Mouse (Mus musculus): ENCODE data around the gene Rtn2. TPM values are rescaled to one million over a fixed set of nuclear protein-coding genes. Genes with fewer than 3 reads are reported as not detected.

Gene Rtn2
- polyA plus RNA-seq, 1 experiment from 2014 or later: 27.4 TPM

DNA sequence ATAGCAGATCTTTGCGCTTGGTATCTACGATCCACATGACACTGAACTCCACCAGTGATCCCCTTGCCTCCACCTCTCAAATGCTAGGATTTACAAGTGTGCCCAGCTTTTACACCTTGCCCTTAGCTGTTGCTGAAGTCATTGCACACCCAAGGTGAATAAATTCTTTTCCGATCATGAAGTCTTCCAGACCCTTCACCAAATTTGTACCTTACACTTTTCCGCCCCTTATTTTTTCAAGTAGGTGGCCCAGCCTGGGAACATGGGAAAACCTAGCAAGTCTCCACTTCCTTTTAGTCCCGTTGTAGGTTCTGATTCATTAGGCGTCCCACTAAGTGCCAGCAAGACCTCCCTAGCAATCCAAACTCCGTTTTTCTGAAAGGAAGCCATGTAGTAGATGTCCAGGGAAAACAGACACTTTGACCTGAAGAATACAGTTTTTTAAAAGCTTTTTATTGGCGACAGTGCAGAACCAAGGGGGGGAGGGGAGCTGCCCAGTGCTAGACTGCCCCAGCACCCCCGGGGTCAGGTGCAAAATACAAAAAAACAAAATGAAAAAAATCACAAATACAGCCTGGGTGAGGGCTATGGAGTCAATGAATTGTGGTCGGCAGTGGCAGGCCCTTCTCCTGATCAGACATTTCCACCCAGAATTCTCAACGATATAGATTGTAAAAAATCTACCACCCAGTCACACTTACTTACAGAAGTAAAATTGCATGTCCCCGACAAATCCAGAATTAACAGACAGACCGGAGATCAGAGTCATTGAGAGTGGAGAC, 20.0 kb downstream of the Rtn2 start:
- Histone ChIP-seq H3K9ac (ENCODE audit: low read length) (no peak overlapping the region), H3K4me2 (ENCODE audit: low read depth, low read length) (no peak overlapping the region), H3K9me3 (replicated peaks; ENCODE audit: control insufficient read depth, low read length) (no peaks in the 10 kb centered on the region), H3K27ac (ENCODE audit: low read length) (no peak overlapping the region), H3K36me3 (ENCODE audit: control insufficient read depth, insufficient read depth) (no peaks in the 10 kb centered on the region), H3K4me1 (ENCODE audit: control insufficient read depth, insufficient read depth, low read length) (peaks cover 25% of the 10 kb centered on the region), H3K27me3 (ENCODE audit: control insufficient read depth, insufficient read depth, low read length) (peaks cover 50% of the 10 kb centered on the region), H3K4me3 (ENCODE audit: low read length) (no peak overlapping the region)
- ATAC-seq (replicated peaks; ENCODE audit: extremely low read depth, insufficient read depth, low FRiP score): no peak
- WGBS: 51% methylated on average over 13 of the region's 13 CpGs

GRCm38 (mm10) chr7:19303046-19303305, 20.6 kb downstream of the Rtn2 start:
- H3K27ac ChIP-seq (ENCODE audit: low read length): no peak overlapping the region
- no peak overlapping the region for H3K9ac ChIP-seq (ENCODE audit: low read length)
- H3K4me3 ChIP-seq (ENCODE audit: low read length): no peak overlapping the region
- ATAC-seq (replicated peaks; ENCODE audit: extremely low read depth, insufficient read depth, low FRiP score): no peak
- WGBS: 85% methylated on average over 12 of the region's 12 CpGs
- H3K4me1 ChIP-seq (ENCODE audit: control insufficient read depth, insufficient read depth, low read length): peaks cover 31% of the 10 kb centered on the region
- no peaks in the 10 kb centered on the region for H3K9me3 ChIP-seq (replicated peaks; ENCODE audit: control insufficient read depth, low read length)
- H3K27me3 ChIP-seq (ENCODE audit: control insufficient read depth, insufficient read depth, low read length): peaks cover 50% of the 10 kb centered on the region
- H3K36me3 ChIP-seq (ENCODE audit: control insufficient read depth, insufficient read depth): no peaks in the 10 kb centered on the region
- H3K4me2 ChIP-seq (ENCODE audit: low read depth, low read length): no peak overlapping the region

- peaks cover 50% of the 10 kb centered on the region for H3K27me3 ChIP-seq (ENCODE audit: control insufficient read depth, insufficient read depth, low read length)
- H3K4me3 ChIP-seq (ENCODE audit: low read length): peak overlapping the region; percentile 55
- H3K9me3 ChIP-seq (replicated peaks; ENCODE audit: control insufficient read depth, low read length): no peaks in the 10 kb centered on the region
- no peak for ATAC-seq (replicated peaks; ENCODE audit: extremely low read depth, insufficient read depth, low FRiP score)
- H3K9ac ChIP-seq (ENCODE audit: low read length): peak overlapping the region; percentile 61; the same call in 1 of the 2 replicates
- peaks cover 31% of the 10 kb centered on the region for H3K4me1 ChIP-seq (ENCODE audit: control insufficient read depth, insufficient read depth, low read length)
- H3K36me3 ChIP-seq (ENCODE audit: control insufficient read depth, insufficient read depth): no peaks in the 10 kb centered on the region
- peak overlapping the region; percentile 77 for H3K4me2 ChIP-seq (ENCODE audit: low read depth, low read length)
- under 1% methylated on average over 16 of the region's 16 CpGs for whole genome bisulfite sequencing
- H3K27ac ChIP-seq (ENCODE audit: low read length): no peak overlapping the region
Observed at GRCm38 (mm10) chr7:19303770-19304169, 21.3 kb downstream of the Rtn2 start.

DNA sequence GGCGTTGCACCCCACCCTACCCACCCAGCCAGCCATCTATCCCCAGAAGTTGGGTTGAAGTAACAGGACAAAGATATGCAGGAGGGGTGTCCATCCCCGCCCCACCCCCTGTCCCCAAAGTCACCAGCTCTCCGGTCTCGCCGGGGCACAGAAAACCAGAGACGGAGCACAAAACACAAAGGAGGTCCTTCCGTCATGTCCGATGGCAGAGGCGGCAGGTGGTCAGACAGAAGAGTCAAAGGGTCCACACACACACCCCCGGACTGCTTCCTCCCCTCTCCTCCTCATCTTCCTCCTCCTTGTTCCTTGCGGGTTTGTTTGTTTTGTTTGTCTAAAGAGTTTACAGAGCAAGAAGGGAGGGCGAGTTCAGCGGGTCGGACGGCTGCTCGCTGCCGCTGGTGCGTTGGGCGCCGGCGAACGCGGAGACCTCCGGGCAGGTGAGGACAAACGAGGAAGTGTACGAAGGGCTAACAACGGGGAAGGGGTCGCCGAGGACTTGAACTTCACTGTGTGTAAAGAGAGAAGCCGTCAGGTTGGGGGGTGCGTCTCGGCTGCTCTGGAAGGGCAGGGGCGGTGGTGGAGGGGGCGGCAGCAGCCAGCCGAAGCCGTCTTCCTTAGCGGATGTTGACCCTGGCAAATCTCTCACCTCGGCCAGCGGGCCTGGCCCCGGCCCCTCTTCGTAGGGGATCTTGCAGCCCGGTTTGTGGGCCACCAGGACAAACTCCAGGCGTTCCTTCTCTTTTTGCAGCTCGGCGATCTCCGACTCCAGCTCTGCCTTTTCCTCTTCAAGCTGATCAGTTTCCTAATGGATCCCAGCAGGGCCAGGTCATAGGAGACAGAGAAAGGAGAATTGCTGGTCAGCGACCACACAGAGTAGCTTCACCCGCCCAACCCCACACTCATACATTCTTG, 22.3 kb downstream of the Rtn2 start:
- H3K27me3 ChIP-seq (ENCODE audit: control insufficient read depth, insufficient read depth, low read length): peaks cover 50% of the 10 kb centered on the region
- 3% methylated on average over 48 of the region's 48 CpGs for WGBS
- no peak for ATAC-seq (replicated peaks; ENCODE audit: extremely low read depth, insufficient read depth, low FRiP score)

DNA sequence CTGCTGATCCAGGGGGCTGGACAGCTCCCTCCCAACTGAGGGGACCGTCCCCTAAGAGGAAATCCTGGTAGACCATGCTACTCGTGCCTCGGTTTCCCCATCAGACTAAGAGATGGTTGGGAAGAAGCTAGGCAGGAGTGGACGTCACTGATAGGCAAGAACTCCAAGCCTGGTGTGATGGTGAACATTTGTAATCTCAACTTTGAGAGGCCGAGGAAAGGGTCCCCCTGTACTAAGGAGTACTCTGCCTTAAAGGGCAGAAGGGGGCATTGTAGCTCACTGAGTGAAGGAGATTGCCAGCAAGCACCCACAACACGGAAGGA, 22.9 kb downstream of the Rtn2 start:
- ATAC-seq (replicated peaks; ENCODE audit: extremely low read depth, insufficient read depth, low FRiP score): no peak
- Histone ChIP-seq H3K27me3 (ENCODE audit: control insufficient read depth, insufficient read depth, low read length) (peaks cover 50% of the 10 kb centered on the region), H3K4me1 (ENCODE audit: control insufficient read depth, insufficient read depth, low read length) (peaks cover 35% of the 10 kb centered on the region), H3K36me3 (ENCODE audit: control insufficient read depth, insufficient read depth) (no peaks in the 10 kb centered on the region), H3K27ac (ENCODE audit: low read length) (no peak overlapping the region), H3K4me2 (ENCODE audit: low read depth, low read length) (peak overlapping the region; percentile 77), H3K9me3 (replicated peaks; ENCODE audit: control insufficient read depth, low read length) (no peaks in the 10 kb centered on the region), H3K9ac (ENCODE audit: low read length) (peak overlapping the region; percentile 65; the same call in 1 of the 2 replicates), H3K4me3 (ENCODE audit: low read length) (peak overlapping the region; percentile 55)
- 8% methylated on average over 6 of the region's 6 CpGs for WGBS

More for the DNA sequence above, 22.3 kb downstream of the Rtn2 start:
- H3K9me3 ChIP-seq (replicated peaks; ENCODE audit: control insufficient read depth, low read length): no peaks in the 10 kb centered on the region
- H3K4me1 ChIP-seq (ENCODE audit: control insufficient read depth, insufficient read depth, low read length): peaks cover 35% of the 10 kb centered on the region
- peak overlapping the region; percentile 55 for H3K4me3 ChIP-seq (ENCODE audit: low read length)
- H3K27ac ChIP-seq (ENCODE audit: low read length): no peak overlapping the region
- peak overlapping the region; percentile 65 for H3K9ac ChIP-seq (ENCODE audit: low read length)
- H3K36me3 ChIP-seq (ENCODE audit: control insufficient read depth, insufficient read depth): no peaks in the 10 kb centered on the region
- H3K4me2 ChIP-seq (ENCODE audit: low read depth, low read length): peak overlapping the region; percentile 77

DNA sequence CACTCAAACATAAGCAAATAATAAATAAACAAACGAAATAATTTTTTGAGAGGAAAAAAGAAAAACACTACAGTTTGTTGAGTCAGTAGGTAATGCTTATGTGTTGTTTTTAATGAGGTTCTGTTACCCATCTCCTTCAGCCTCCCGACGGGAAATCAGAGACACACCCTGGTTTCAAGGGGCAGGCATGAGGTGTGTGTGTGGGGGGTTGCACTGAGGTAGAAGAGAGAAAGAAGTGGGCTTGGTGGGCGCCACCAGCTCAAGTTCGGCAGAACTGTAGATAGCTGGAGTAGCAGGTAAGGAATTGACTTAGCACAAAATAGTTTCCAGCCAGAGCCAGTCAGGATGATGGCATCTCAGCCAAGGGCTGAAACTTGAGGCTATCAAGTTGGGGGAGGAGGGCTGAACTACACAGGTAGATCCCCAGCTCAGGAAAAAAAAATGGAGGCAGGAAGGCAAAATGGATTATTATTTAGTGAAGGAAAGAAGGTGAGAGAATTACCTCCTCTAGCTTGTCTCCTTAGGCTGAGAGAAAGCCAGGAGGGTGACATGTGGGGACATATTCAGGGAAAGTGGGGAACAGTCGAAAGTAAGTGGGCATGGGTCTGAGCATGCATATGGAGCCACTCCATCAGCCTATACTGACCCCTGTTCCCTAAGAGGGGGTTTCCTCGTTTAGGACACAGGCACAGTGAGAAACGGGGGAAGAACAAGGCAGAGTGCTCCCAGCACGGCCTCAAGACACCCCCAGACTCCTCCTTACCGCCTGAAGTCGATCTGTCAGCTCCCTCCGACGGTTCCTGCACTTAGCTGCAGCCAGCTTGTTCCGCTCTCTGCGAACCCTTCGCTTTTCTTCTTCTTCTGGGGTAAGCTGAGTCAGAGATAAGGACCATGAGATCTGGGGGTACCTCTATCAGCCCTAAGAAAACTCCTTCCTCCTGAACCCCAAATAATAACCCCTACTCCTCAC, 23.7 kb downstream of the Rtn2 start:
- H3K4me2 ChIP-seq (ENCODE audit: low read depth, low read length): no peak overlapping the region
- no peak overlapping the region for H3K27ac ChIP-seq (ENCODE audit: low read length)
- peaks cover 38% of the 10 kb centered on the region for H3K4me1 ChIP-seq (ENCODE audit: control insufficient read depth, insufficient read depth, low read length)
- H3K27me3 ChIP-seq (ENCODE audit: control insufficient read depth, insufficient read depth, low read length): peaks cover 50% of the 10 kb centered on the region
- H3K4me3 ChIP-seq (ENCODE audit: low read length): no peak overlapping the region
- no peak for ATAC-seq (replicated peaks; ENCODE audit: extremely low read depth, insufficient read depth, low FRiP score)
- no peak overlapping the region for H3K9ac ChIP-seq (ENCODE audit: low read length)
- no peaks in the 10 kb centered on the region for H3K9me3 ChIP-seq (replicated peaks; ENCODE audit: control insufficient read depth, low read length)
- no peaks in the 10 kb centered on the region for H3K36me3 ChIP-seq (ENCODE audit: control insufficient read depth, insufficient read depth)
- 48% methylated on average over 16 of the region's 16 CpGs for WGBS

DNA sequence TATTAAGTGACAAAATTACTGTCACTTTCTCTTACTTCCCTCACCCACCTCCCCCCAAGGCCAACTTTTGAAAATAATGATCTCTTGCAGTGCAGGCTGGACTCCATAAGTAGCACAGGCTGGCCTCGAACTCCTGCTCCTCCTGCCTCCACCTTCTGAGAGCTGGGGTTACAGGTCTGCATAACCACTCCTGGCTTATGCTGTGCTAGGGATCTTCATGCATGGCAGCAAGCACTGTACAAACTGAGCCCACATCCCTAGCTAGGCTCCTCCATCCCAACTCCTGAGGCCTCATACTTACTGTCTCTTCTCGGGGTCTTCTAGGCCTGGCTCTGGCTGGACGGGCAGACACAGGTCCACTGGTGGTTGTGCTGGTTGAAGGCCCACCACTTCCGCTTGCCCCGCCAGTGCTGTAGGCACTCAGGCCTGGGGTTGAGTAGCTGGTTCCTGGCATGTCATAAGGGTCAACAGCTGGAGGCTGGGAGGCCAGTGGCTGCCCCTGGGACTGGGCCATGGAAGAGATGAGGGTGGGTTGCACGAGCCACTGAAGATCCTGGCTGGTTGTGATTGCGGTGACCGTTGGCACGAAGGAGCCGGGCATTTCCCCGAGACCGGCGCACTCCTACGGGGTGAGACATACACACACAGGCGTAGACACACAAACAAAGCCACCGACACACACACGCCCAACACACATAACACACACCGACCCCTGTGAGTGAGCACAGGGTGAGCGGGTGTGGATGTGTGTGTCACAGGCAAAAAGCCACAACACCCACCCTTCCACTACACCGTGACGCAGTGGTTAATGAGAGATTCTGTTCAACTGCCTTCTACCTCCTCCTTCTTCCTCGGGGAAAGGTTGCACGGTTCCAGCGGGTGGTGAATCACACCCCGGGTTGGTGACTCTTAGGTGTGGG, 24.7 kb downstream of the Rtn2 start:
- H3K9ac ChIP-seq (ENCODE audit: low read length): peak overlapping the region; percentile 78
- no peaks in the 10 kb centered on the region for H3K36me3 ChIP-seq (ENCODE audit: control insufficient read depth, insufficient read depth)
- no peak overlapping the region for H3K4me3 ChIP-seq (ENCODE audit: low read length)
- 67% methylated on average over 25 of the region's 25 CpGs for WGBS
- no peak for ATAC-seq (replicated peaks; ENCODE audit: extremely low read depth, insufficient read depth, low FRiP score)
- H3K27me3 ChIP-seq (ENCODE audit: control insufficient read depth, insufficient read depth, low read length): peaks cover 48% of the 10 kb centered on the region
- H3K27ac ChIP-seq (ENCODE audit: low read length): no peak overlapping the region
- no peak overlapping the region; the same call in 1 of the 2 replicates for H3K4me2 ChIP-seq (ENCODE audit: low read depth, low read length)
- H3K4me1 ChIP-seq (ENCODE audit: control insufficient read depth, insufficient read depth, low read length): peaks cover 32% of the 10 kb centered on the region
- H3K9me3 ChIP-seq (replicated peaks; ENCODE audit: control insufficient read depth, low read length): no peaks in the 10 kb centered on the region
